Mouse (Mus musculus): ENCODE results near the gene Cst12. TPM values are rescaled to one million over a fixed set of nuclear protein-coding genes. Genes with fewer than 3 reads are reported as not detected.
"Not testable (repeated sequence)": the region's sequence is repeated elsewhere in the genome, so short reads cannot be mapped to it uniquely, and the experiment has no call there.

The Cst12 gene
- not detected for total RNA-seq (2021)
- long read RNA-seq, experiment 1, result 0 reads
- long read RNA-seq, experiment 2, result 0 reads

DNA sequence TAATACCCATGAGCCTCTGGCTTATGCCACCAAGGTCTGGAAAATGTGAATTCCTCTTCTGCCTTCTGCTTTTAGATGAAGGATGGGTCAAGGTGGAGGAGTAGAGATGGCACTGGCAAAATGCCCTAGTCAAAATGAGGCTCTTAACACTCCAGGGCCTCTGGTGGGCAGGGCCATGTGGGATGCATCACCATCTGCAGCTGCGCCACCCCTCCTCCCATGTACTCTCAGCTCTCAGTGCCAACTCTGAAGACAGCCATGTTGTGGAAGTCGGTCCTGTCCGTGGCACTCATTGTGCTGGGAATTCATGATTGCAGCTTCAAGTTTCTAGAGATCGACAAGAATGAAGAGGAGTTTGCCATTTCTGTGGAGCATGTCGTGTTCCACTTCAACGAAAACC, at the start of gene Cst12:
Gene Cst12 (plus strand): TSS at position 220 of the 400 bp plus-strand sequence.
- DNase-seq, result no peak

GRCm38 (mm10) chr2:148743001-148743400, 46.2 kb upstream of the Cst12 start:
- no peak for DNase-seq

GRCm38 (mm10) chr2:148743846-148744407, 45.2 kb upstream of the Cst12 start:
- peak in 1 of 2 experiments; percentile 15 for DNase-seq

DNA sequence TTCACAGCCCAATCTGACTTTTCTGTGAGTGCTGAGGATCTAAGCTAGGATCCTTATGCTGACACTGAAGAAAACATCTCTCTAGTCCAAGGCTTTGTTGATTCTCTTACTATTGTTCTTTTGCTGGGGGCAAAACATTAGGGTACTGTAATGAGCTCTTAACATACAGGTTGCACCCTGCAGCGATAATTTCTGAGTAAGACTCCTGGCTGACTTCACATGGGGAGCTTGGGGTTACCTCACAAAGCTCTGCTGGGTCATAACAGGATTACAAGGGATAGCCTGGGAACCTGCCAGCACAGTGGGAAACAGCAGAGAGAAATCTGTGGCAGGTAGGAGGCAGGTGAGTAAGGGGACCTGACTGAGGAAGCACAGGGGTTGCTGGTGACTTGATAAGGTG, 39.1 kb upstream of the Cst12 start, which contains the start of gene Cstl1:
Gene Cstl1 (plus strand): TSS at position 301 of the 400 bp plus-strand sequence.
- DNase-seq, result no peak

DNA sequence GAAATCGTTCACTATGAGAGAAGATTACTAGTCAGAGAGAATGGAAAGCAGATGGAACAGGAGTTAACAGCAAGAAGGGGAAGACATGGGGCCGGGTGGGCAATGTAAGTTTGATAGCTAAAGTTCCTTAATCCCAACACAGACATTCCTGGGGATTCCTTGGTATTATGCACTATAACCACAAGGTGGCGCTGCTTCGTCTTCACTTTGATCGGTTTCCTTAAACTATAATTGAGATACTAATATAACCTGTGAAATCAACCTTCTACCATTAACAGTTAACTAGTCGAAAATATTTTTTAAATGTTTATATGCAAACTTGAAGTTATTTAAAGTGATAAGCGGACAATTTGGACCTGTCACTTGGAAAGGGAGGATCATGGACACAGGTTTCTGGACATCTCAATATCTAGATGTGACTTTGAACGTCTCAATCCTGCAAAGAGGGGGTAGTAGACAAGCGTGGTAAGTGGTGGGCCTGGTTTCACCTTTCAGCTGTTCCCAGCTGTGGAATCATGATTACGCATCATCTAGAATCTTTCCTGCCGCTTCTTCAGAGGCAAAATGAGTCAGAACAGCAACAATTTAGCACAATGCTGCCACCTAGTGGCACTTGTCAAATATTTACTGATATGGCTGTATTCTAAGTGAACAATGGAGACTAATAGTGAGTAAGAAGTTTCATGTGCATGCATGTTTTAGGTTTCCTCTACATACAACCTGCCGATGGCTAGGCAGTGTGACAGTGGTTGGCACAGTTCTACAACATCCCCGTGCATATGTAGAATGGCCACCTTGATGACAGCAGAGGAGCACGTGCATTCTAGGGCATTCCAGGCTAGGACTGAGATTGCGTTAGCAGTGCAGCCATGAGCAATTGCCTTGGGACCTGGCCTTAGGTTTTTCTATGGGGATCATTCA, 37.0 kb upstream of the Cst12 start:
- DNase-seq, result peak; percentile 66 to 83

- DNase-seq, result no peak
These were observed 34.8 kb upstream of the Cst12 start for GRCm38 (mm10) chr2:148754310-148754846.

DNA sequence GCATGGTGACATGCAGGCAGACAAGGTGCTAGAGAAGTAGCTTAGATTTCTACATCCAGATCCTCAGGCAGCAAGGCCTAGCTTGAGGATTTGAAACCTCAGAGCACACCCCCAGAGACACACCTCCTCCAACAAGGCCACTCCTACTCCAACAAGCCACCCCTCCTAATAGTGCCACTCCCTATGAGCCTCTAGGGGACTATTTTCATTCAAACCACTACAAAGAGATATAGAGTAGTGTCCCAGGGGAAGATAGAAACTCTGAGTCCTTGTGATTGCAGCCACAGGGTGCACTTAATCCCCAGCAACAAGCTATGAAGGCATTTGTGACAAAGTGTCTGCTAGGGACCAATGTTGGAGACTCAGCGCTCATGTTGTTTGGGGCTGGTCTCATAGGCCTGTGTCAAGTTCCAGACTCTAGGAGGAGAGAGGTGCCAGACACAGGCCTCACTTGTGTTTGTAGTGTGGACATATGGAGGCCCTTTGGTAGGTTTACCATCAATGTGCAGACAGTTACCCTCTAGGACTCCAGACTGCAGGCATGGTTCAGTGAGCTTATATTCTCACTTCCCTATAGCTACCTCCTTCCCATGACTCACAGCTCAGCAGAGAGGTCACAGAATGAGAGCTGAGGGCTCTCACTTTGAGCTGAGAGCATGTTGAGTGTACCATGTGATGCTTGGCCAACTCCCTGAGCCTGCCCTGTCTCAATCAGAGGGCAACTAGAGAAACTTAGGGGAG, 25.3 kb upstream of the Cst12 start:
- DNase-seq, result no peak

DNA sequence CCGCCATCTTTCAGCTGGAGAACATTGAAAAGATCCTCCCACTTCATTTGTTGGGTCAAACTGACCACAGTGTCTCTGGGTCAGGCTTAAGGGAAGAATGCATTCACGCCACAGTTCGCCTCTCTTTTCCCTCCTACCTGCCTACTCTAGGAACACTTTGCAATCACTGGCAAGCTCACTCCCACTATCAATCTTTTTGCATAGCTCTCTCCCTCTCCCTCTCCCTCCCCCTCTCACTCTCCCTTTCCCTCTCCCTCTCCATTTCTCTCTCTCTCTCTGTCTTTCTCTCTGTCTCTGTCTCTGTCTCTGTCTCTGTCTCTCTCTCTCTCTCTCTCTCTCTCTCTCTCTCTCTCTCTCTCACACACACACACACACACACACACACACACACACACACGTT, 17.8 kb upstream of the Cst12 start, which contains the start of gene Cst11:
Gene Cst11 (minus strand): TSS at position 101 of the 400 bp plus-strand sequence.
- DNase-seq, result not testable (repeated sequence)

- no peak for DNase-seq
These were observed 7.5 kb upstream of the Cst12 start, which contains the start of gene 8030411F24Rik for GRCm38 (mm10) chr2:148781709-148782108. Gene 8030411F24Rik (plus strand): TSS chr2:148782009.

- peak in 1 of 2 experiments; percentile 17 for DNase-seq
These were observed 9.3 kb downstream of the Cst12 start, which contains the start of gene Cst8 for GRCm38 (mm10) chr2:148798485-148798884. Gene Cst8 (plus strand): TSS chr2:148798785.

DNA sequence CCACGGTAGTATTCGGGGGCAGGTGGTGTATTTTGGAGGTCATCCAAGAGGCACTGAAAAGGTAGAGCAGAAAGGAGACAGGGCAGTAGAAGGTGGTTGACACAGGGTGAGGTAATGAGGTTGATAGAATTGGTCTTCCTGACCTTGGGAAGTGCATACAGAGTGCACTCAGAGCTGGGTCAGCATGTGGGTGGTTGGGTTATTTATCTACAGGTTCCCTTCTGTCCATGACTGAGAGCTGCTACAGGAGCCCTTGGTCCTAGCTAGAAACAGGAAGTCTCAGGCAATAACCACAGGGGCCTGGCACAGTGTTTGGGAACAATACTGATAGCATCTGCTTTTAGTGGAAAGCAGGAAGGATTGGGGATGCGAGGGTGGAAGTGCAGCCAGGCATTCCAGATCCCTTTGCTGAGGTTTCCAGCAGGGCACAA, 12.3 kb downstream of the Cst12 start:
- no peak for DNase-seq

GRCm38 (mm10) chr2:148806696-148807095, 17.5 kb downstream of the Cst12 start:
- DNase-seq, result no peak

DNA sequence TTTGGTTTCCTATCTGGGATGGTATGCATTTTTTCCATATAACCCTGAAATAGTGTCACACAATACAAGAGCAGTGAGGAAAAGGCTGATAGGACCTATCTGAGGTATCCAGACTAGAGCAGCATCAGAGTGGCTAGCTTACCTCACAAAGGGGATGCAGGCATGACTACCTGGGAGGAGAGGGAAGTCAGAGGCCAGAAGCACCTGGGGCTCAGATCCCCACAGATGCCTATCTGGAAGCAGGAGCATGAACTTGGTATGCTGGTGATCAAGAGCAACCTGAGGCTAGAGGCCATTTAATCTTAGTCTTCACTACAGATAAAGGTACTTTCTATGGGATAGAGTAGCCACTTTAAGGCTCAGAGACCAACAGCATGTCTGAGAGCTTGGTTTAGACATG, 30.7 kb downstream of the Cst12 start, which contains the start of gene Cst13:
Gene Cst13 (plus strand): TSS at position 173 of the 400 bp plus-strand sequence.
- no peak for DNase-seq

DNA sequence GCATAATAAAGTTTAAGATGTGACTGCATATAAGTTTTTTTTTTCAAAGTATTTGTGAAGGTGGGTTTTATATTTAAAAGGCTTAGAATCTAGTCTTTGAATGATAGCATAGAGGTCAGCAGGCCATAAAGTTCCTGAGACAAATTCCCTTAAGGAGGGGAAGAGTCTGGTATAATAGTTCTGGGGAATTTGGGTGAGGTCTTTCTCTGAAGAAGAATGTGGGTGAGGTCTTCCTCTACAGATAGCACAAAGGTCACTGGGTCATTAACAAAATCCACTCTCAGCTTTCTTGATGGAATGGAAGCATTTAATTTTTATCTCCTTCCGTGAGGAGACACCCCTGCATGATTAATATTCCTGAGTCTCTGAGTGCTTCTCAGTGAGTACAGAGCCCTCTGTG, 36.8 kb downstream of the Cst12 start:
- DNase-seq, result no peak

DNA sequence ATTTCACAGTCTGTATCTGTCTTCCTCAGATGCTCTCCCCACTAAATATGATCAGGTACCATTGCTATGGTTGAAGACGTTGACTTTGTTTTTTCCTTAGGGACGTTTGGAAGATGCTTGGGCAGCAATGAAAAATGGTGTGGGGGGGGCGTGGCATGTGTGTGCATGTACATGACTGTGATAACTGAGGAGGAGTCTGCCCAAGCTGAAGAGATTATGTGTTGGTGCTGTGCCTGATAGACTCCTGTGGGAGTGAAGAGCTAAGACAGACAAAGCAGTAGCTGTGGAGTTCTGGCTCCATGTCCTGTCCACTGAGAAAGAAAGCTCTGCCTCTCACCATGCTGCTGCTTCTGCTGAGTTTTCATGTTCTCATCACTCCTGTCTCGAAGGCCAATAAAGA, 45.8 kb downstream of the Cst12 start, which contains the start of gene Cst9:
Gene Cst9 (plus strand): TSS at position 236 of the 400 bp plus-strand sequence.
- no peak for DNase-seq

DNA sequence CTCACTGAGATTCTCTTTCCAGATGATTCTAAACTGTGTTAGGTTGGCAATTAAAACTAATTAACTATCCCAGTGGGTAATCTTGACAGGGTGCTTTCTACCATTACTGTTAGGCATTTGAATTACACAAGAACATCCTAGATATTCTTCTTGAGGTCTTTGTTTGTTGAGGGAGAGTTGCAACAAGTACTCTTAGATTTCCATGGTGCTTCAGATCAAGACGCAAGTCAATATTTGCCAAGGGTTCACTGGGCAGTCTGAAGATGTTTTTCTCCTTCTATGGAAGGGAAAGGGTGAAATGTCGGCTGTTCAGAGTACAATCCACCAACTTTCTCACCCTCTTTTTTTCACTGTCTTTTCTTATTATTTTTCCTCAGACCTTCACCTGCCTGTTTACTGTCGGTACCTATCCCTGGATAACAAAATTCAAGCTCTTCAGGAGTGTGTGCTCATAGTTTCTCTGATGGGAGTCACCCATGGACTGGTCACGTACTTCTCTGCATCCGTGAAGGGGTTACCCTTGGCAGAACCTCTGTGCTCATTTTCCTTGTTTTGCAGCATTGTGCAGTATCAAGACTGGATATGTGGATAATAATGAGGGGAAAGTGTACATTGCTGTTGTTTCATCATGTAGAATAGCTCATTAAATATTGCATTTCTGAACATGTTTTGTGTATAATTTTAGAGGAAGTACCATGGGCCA, 49.1 kb downstream of the Cst12 start:
- no peak for DNase-seq

DNA sequence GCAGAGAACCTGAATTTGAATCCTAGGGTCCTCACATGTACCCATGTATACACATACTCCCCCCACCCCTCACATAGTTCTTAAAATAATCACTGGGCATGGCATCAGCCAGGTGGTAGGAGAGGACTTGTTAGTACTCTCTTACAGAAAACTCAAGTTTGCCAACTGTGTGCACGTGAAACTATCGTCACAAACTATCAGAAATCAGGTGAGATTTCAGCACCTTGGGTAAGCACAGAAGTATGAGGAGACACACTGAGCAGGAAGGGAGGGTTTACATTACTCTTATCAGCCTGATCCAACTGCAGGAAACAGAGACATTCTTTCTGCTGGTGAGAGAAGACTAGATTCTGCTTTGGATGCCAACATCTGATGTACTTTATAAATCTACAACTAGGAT, 50.1 kb downstream of the Cst12 start:
- DNase-seq, result no peak
